Mouse (Mus musculus) intestine, embryonic 16.5 days (tissue): ENCODE results near the gene Fank1. TPM values are rescaled to one million over a fixed set of nuclear protein-coding genes. Genes with fewer than 3 reads are reported as not detected.

Experiments
- ATAC-seq: fragments of 200-750 bp; cut with Nextera tagmentation; 2 replicates; pipeline ENCODE4 v1.8.0; 2017; ENCODE audit warnings: moderate TSS enrichment, moderate library complexity
- H3K27ac ChIP-seq: fragments of 300-500 bp; sonication (generic); 2 replicates; pipeline ENCODE4 v1.5.1; 2014; ENCODE audit warnings: mild to moderate bottlenecking, low read length
- H3K27me3 ChIP-seq: fragments of 300-500 bp; sonication (generic); replicated peaks from 2 replicates; pipeline ENCODE4 v1.6.1; 2014; ENCODE audit warnings: low read length, control low read depth, mixed read lengths; ENCODE audit not compliant: control insufficient read depth, insufficient read depth
- H3K36me3 ChIP-seq: fragments of 300-500 bp; sonication (generic); 2 replicates; pipeline ENCODE4 v1.6.1; 2014; ENCODE audit warnings: low read length, control low read depth; ENCODE audit not compliant: control insufficient read depth, insufficient read depth
- H3K4me1 ChIP-seq: fragments of 300-500 bp; sonication (generic); 2 replicates; pipeline ENCODE4 v1.6.1; 2014; ENCODE audit warnings: low read length, control low read depth, mixed read lengths; ENCODE audit not compliant: control insufficient read depth, insufficient read depth
- H3K4me2 ChIP-seq: fragments of 300-500 bp; sonication (generic); 2 replicates; pipeline ENCODE4 v1.6.1; 2014; ENCODE audit warnings: low read depth, low read length, control low read depth
- H3K4me3 ChIP-seq: fragments of 300-500 bp; sonication (generic); 2 replicates; pipeline ENCODE4 v1.5.1; 2014; ENCODE audit warnings: mild to moderate bottlenecking, low read length
- H3K9ac ChIP-seq: fragments of 300-500 bp; sonication (generic); 2 replicates; pipeline ENCODE4 v1.6.1; 2014; ENCODE audit warnings: low read depth, low read length
- H3K9me3 ChIP-seq: fragments of 300-500 bp; sonication (generic); 2 replicates; pipeline ENCODE4 v1.6.1; 2016; ENCODE audit warnings: low read length, control low read depth; ENCODE audit not compliant: control insufficient read depth
- WGBS: fragments of 180-500 bp; shearing (Covaris S2); extraction: QIAGEN DNeasy Blood & Tissue Kit; methylation state at CpG from one replicate; pipeline ENCODE4 v1.1.7; 2014; 5-methylcytosine and 5-hydroxymethylcytosine counted together
- polyA plus RNA-seq: library from polyadenylated mRNA; unstranded; fragments of >200 nt; fragmentation: Nextera tagmentation; extraction: Ambion mirVana; gene quantifications from 2 replicates; pipeline ENCODE4 v1.2.1, GENCODE M21; 2015

Fank1 gene
- 0.54 and 0.56 TPM in 2 replicates for polyA plus RNA-seq

DNA sequence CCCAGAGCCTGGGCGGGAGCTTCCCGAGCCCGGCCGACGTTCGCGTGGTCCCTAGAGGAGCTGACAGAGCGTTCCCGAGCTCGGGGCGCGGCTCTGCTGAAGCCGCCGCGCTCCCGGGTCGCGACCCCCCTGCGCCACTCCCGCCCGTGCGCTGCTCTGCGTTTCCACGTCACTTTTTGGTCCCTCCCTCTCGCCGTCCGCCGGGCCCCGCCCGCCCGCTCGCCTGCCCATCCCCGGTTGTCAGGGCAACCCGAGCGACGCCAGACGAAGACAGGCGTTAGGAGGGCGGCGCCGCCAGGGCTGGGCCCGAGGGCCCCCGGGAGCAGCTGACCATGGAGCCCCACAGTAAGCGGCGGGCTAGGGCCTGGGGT, at the start of gene Fank1:
Gene Fank1, plus strand, starts transcription at position 236 of the 371 bp plus-strand sequence.
- peak within 1 kb of the TSS; percentile 82 for H3K9ac ChIP-seq
- peak within 1 kb of the TSS; percentile 79 for H3K27ac ChIP-seq
- peak within 1 kb of the TSS; percentile 73 for H3K4me2 ChIP-seq
- ATAC-seq, result peak; percentile 92
- H3K27me3 ChIP-seq, result no peaks in the 10 kb centered on the region
- no peaks in the 10 kb centered on the region for H3K9me3 ChIP-seq
- H3K4me1 ChIP-seq, result peaks cover 17% of the 10 kb centered on the region; the same call in 1 of the 2 replicates
- WGBS, result 0% methylated on average over 43 of the region's 45 CpGs
- no peaks in the 10 kb centered on the region for H3K36me3 ChIP-seq
- H3K4me3 ChIP-seq, result peak within 1 kb of the TSS; percentile 71

DNA sequence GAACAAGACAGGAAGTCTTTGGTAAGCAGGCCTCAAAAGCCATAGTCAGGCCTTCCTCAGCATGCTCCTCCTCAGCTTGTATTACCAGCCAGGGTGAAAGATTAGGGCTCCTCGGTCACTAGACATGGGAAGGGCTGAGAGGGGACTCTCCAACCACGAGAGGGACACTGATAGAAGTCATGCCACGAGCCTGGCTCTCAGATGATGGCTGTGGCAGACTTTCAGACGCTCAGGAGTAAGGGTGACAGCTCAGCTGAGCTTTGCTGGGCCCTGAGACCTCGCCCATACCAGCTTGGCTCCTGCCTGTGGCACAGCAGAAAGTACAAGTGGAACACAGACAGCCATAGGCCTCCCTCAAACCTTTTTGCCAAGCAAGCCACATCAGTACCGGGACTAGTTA, 49.6 kb upstream of the Fank1 start:
- no peaks in the 10 kb centered on the region for H3K27me3 ChIP-seq
- no peak overlapping the region for H3K27ac ChIP-seq
- H3K9ac ChIP-seq, result 0 out of 2 replicates have a peak overlapping the region, but pooled peaks have one; percentile 20
- H3K4me3 ChIP-seq, result no peak overlapping the region
- WGBS, result 81% methylated on average over 6 of the region's 6 CpGs
- no peak overlapping the region for H3K4me2 ChIP-seq
- no peaks in the 10 kb centered on the region for H3K4me1 ChIP-seq
- no peak for ATAC-seq
- H3K9me3 ChIP-seq, result no peaks in the 10 kb centered on the region
- H3K36me3 ChIP-seq, result peaks cover 3% of the 10 kb centered on the region; the same call in 1 of the 2 replicates

DNA sequence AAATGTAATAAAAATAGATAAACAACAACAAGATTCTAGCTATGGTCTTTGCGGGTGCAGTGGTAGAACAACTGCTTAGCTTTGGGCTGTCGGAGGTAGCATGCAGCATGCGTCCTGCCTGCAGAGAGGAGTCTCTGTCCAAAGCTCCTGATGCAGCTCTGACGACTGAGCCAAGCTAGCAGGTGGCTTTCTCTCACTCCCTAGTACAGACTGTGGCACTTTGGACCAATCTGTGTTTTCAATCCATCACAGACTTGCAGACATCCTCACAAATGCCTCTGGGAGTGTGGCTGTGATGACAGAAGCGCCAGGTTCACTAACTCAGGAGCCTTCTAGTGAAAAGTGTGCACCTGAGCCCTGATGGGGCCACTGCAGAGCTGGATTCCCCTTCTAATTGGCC, 47.3 kb upstream of the Fank1 start:
- no peaks in the 10 kb centered on the region for H3K4me1 ChIP-seq
- H3K27me3 ChIP-seq, result no peaks in the 10 kb centered on the region
- H3K9me3 ChIP-seq, result no peaks in the 10 kb centered on the region
- 73% methylated on average over 5 of the region's 5 CpGs for WGBS
- H3K36me3 ChIP-seq, result 0 out of 2 replicates have a peak, but pooled peaks cover 3% of the 10 kb centered on the region
- H3K4me3 ChIP-seq, result no peak overlapping the region
- no peak overlapping the region for H3K4me2 ChIP-seq
- no peak for ATAC-seq
- no peak overlapping the region for H3K9ac ChIP-seq
- no peak overlapping the region for H3K27ac ChIP-seq

DNA sequence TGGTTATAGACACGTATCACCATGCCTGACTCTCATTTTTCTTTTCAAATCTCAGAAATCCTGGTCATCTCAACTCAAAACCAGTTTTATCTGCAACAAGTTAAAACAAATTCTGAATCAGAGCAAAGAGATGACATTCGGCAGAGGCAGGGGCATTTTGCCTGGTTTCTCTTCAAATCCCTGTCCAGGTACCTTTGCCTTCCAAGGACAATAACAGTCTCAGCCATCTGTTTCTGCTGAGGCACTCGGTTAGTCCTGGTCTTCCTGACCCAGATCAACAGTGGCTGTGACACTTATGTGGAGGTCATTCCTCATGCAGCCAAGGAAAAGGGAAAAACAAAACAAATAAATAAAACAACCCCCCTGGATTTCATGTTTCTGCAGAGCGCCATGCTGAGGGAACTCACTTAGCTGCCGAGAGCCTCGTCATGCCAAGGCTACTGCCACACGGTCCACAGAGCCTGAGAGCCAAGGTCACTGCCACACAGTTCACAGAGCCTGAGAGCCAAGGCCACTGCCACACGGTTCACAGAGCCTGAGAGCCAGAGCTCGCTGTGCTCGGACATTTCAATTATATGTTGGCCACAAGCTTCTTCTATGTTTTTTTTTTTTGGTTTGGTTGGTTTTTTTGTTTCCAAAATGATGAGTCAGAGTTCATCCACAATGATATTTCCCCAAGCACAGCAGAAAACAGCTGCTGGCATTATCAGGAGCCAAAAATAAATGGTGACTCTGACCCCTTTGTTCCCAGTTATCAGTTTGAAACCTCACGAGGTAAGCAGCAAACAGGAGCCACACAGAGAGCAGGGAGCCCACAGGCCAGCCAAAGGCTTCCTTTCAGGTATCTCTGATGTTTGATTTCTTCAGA, 46.1 kb upstream of the Fank1 start:
- ATAC-seq, result no peak
- H3K27me3 ChIP-seq, result no peaks in the 10 kb centered on the region
- no peaks in the 10 kb centered on the region for H3K4me1 ChIP-seq
- no peak overlapping the region for H3K4me3 ChIP-seq
- H3K4me2 ChIP-seq, result no peak overlapping the region
- no peaks in the 10 kb centered on the region for H3K9me3 ChIP-seq
- H3K27ac ChIP-seq, result no peak overlapping the region
- 79% methylated on average over 11 of the region's 11 CpGs for WGBS
- no peak overlapping the region for H3K9ac ChIP-seq
- H3K36me3 ChIP-seq, result 0 out of 2 replicates have a peak, but pooled peaks cover 3% of the 10 kb centered on the region

DNA sequence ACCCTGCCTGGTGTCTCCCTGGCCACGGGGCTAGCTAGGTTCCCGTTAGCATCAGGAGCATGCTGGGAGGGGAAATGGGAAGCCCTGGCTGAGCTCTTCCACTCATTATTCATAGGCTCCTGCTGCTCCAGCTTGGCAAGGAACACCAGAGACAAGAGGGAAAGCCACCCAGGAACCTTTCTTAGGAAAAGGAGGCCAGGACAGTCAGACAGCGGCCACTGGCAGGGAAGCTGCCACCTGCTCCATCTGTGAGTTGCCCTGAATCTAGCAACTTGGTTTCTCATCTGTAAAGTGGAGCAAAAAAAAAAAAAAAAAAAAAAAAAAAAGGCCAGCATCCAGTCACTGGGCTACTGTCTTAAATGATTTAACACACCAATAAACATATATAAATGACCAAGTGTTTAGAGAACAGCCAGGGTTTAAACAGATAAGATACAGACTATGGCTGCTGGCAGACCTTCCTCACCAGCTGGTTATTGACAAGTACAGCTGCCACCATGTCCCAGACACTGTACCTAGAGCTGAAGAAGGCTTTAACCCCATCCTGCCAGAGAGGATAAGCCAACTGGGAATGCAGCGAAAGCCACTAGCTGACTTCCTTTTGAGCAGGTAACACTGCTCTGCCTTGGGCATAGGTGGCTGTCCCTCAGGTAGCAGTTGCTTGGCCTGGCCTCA, 44.6 kb upstream of the Fank1 start:
- no peaks in the 10 kb centered on the region for H3K27me3 ChIP-seq
- H3K9me3 ChIP-seq, result no peaks in the 10 kb centered on the region
- H3K36me3 ChIP-seq, result 0 out of 2 replicates have a peak, but pooled peaks cover 3% of the 10 kb centered on the region
- H3K4me2 ChIP-seq, result no peak overlapping the region
- no peak overlapping the region for H3K9ac ChIP-seq
- H3K4me1 ChIP-seq, result no peaks in the 10 kb centered on the region
- no peak overlapping the region for H3K27ac ChIP-seq
- H3K4me3 ChIP-seq, result no peak overlapping the region
- 58% methylated on average over 4 of the region's 4 CpGs for WGBS
- ATAC-seq, result no peak

DNA sequence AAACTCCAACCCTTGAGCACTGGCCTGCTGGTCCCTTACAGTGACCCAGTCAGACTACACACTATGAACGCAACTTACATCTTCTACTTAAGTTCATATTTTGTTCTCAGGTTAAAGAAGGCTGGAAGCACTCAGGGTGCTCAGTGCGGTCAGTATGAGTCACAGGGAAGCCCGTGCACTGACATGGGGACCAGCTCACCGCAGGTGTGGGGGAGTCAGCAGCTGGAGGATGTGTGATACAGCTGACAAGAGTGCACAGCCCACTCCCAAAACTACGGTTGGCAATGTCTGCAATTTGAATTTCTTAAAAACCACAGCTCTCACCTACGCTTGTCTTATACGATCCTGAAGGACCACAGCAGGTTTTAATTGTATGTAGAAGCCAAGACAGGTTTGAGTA, 36.1 kb upstream of the Fank1 start:
- Histone ChIP-seq H3K9me3 (no peaks in the 10 kb centered on the region), H3K4me3 (no peak overlapping the region), H3K9ac (no peak overlapping the region), H3K4me2 (no peak overlapping the region), H3K27ac (no peak overlapping the region), H3K27me3 (no peaks in the 10 kb centered on the region), H3K4me1 (no peaks in the 10 kb centered on the region), H3K36me3 (no peaks in the 10 kb centered on the region; the same call in none of the 2 replicates)
- no peak for ATAC-seq
- WGBS, result 87% methylated on average over 7 of the region's 7 CpGs

DNA sequence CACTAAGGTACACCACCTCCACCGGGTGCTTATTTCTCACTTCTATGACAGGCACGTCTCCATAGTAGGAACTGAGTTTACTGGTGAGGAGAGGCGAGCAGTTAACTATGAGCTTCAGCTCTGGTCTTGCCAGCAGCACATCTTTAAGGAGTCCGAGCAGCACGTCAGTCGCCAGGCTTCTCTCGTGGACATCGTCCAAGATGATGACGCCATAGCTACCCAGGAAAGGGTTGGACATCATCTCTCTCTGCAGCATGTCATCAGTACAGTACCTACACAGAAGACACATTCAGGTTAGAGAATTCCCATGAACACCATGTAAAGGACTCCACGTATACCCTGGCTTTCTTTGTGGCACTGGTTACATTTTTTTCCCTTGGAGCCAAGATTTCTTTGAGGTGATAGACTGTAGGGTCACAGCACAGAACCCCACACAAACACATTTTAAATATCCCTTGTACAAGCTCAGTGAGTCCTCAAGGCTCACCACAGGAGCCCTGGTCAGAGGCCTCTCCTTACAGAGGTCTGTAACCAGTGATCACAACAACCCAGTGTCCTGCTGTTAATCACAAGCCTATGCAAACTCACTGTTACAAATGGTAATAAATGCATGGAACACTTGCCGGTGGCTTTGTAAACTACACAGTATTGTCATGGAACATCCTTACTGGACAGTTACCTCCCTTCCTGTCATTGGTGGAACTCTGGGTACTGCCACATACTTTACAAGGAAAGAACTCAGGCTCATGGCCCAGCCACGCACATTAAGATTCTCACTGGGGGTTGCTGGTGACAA, 33.9 kb upstream of the Fank1 start:
- no peak for ATAC-seq
- H3K27me3 ChIP-seq, result no peaks in the 10 kb centered on the region
- H3K9ac ChIP-seq, result no peak overlapping the region
- H3K36me3 ChIP-seq, result peaks cover 2% of the 10 kb centered on the region
- no peaks in the 10 kb centered on the region for H3K4me1 ChIP-seq
- WGBS, result 89% methylated on average over 12 of the region's 12 CpGs
- no peak overlapping the region for H3K4me2 ChIP-seq
- H3K27ac ChIP-seq, result no peak overlapping the region
- no peak overlapping the region for H3K4me3 ChIP-seq
- H3K9me3 ChIP-seq, result no peaks in the 10 kb centered on the region

DNA sequence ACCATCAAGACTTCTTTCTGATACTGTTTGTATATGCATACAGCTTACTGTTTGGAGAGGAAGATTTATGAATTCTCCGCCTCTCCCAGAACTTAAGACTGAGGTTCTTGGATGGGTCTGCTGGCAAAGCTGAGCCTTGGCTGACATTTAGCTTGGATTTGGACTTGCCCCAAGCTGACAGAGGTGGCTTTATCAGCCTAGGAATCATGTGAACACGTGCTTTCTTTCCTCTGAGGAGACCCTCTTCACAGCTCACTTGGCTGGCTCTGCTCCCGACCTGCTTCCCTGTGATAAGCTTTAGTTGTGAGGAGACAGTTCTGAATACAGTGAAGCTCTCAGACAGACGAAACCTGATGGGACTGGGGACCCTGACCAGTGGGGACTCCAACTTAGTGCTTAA, 33.0 kb upstream of the Fank1 start:
- Histone ChIP-seq H3K36me3 (peaks cover 2% of the 10 kb centered on the region), H3K27me3 (no peaks in the 10 kb centered on the region), H3K27ac (no peak overlapping the region), H3K4me3 (no peak overlapping the region), H3K9ac (no peak overlapping the region), H3K4me2 (no peak overlapping the region), H3K9me3 (no peaks in the 10 kb centered on the region), H3K4me1 (no peaks in the 10 kb centered on the region)
- no peak for ATAC-seq
- WGBS, result 65% methylated on average over 4 of the region's 4 CpGs

DNA sequence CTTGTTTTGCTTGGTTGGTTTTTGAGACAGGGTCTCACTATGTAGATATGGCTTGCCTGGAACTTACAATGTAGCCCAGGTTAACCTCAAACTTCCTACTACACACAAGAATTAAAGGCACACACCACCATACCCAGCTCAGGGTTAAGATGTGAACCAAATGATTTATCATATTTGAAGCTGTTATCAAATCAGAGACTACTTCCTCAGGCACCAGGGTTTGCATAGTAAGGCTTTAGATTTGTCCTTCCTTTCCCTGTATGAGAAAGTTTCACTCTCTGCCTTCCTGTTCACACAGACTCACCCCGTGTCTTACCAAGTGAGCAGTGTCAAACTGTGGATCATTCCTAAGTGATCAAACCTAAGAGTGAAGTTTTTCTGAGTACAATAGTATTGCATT, 32.5 kb upstream of the Fank1 start:
- H3K4me2 ChIP-seq, result no peak overlapping the region
- no peak for ATAC-seq
- 0 out of 2 replicates have a peak overlapping the region, but pooled peaks have one; percentile 12 for H3K27ac ChIP-seq
- no peaks in the 10 kb centered on the region for H3K27me3 ChIP-seq
- no peak overlapping the region for H3K4me3 ChIP-seq
- no peaks in the 10 kb centered on the region for H3K4me1 ChIP-seq
- no peaks in the 10 kb centered on the region for H3K9me3 ChIP-seq
- H3K36me3 ChIP-seq, result peaks cover 2% of the 10 kb centered on the region
- WGBS, result 63% methylated on average over 1 of the region's 1 CpGs
- H3K9ac ChIP-seq, result no peak overlapping the region
